Mouse (Mus musculus): Measurements from ENCODE around the gene Lyg2. TPM values are rescaled to one million over a fixed set of nuclear protein-coding genes. Genes with fewer than 3 reads are reported as not detected.

Gene Lyg2
- polyA plus RNA-seq (2012; rRNA removed), result not detected in 2 replicates

GRCm38 (mm10) chr1:37916393-37916792, at the start of gene Lyg2:
TSS of gene Lyg2 (minus strand) at chr1:37916493.

GRCm38 (mm10) chr1:37957659-37958058, 41.4 kb upstream of the Lyg2 start, which contains the start of gene Lyg1:
TSS of gene Lyg1 (minus strand) at chr1:37957759.

DNA sequence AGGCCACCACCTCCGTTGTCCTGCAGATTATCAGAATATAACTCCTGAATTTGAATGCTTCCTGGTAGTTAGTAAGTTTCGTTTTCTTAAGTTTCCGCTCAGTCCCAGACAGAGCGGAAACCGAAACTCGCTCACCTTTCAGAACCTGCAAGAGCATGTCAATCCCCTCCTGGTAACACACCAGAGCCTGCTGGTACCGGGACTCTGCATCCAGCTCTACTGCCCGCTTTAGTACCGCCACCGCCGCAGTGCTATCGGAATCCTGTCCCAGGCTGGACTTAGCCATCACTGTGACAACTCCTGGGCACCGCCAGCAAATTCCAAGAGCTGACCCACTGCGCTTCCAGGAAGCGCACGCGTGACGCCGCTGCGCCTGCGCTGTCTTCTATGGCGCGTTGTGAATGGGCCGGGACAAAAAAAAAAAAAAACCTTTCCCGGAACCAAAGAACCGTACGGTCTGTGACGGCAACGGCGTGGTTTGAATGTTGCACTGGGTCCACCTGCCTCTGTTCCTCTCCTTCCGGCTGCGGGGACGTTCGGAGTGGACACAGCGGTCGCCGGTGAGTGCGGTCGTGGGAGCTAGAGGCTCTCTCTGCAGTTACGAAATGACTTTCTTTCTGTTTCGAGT, 26.2 kb downstream of the Lyg2 start, which contains the start of the genes Mitd1 and Mrpl30:
TSS of gene Mitd1 (minus strand) at position 387 of the 628 bp plus-strand sequence.
TSS of gene Mrpl30 (plus strand) at position 453 of the 628 bp plus-strand sequence.

GRCm38 (mm10) chr1:37871704-37872103, 44.6 kb downstream of the Lyg2 start, which contains the start of gene Lipt1:
TSS of gene Lipt1 (plus strand) at chr1:37871738.

GRCm38 (mm10) chr1:37866286-37866685, 50.0 kb downstream of the Lyg2 start, which contains the start of gene Tsga10:
TSS of gene Tsga10 (minus strand) at chr1:37866429.

Other genes with a start within 250 kb of the Lyg2 start
- 0.35 and 0.46 TPM in 2 replicates for gene 2010300C02Rik, start 196.4 kb downstream of the Lyg2 start, polyA plus RNA-seq (2012; rRNA removed)
- gene Tsga10, start 50.1 kb downstream of the Lyg2 start, polyA plus RNA-seq (2012; rRNA removed), result 0.87 and 0.99 TPM in 2 replicates
- 4.2 and 4.4 TPM in 2 replicates for gene Lipt1, start 44.8 kb downstream of the Lyg2 start, polyA plus RNA-seq (2012; rRNA removed)
- gene Mitd1, start 26.1 kb downstream of the Lyg2 start, polyA plus RNA-seq (2012; rRNA removed), result 18.1 and 20.0 TPM in 2 replicates
- gene Mrpl30, start 26.0 kb downstream of the Lyg2 start, polyA plus RNA-seq (2012; rRNA removed), result 73.8 and 74.9 TPM in 2 replicates
- not detected in 2 replicates for gene Lyg1, start 41.3 kb upstream of the Lyg2 start, polyA plus RNA-seq (2012; rRNA removed)
- 20.1 and 22.3 TPM in 2 replicates for gene Txndc9, start 81.4 kb upstream of the Lyg2 start, polyA plus RNA-seq (2012; rRNA removed)
- 14.5 and 14.7 TPM in 2 replicates for gene Eif5b, start 81.5 kb upstream of the Lyg2 start, polyA plus RNA-seq (2012; rRNA removed)
- 11.7 and 12.9 TPM in 2 replicates for gene Rev1, start 213.3 kb upstream of the Lyg2 start, polyA plus RNA-seq (2012; rRNA removed)